Mouse (Mus musculus) spleen, adult 2 months (tissue): ENCODE data around the gene Kidins220.

Experiments used
- CTCF ChIP-seq: fragments of 200-500 bp; IDR thresholded peaks from 2 replicates; pipeline ENCODE4 v1.5.1; 2011; ENCODE audit warnings: mild to moderate bottlenecking, inconsistent platforms; ENCODE audit not compliant: insufficient read depth, insufficient read length, insufficient replicate concordance; ENCODE audit errors: extremely low read depth
- POLR2A ChIP-seq: fragments of 200-500 bp; IDR thresholded peaks from 2 replicates; pipeline ENCODE4 v1.6.1; 2011; ENCODE audit warnings: low read depth, low read length, inconsistent platforms

GRCm38 (mm10) chr12:24972371-24973350 is 2.1 kb upstream of the Kidins220 start:
- TF ChIP-seq POLR2A (no peak), CTCF (no peak)
